Mouse (Mus musculus) frontal cortex, postnatal 10 days (tissue): Measurements from ENCODE around the gene Camk1.
A peak's percentile ranks its signal among the peaks of the same experiment; 100 is the strongest.

Experiments used
- DNase-seq, 2 experiments: peaks; one replicate each; pipeline ENCODE4 v3.0.0; 2022; ENCODE audit warnings: low spot score in 2 of 2, mixed read lengths in 1 of 2

Camk1 gene

GRCm38 (mm10) chr6:113343177-113344092, at the start of gene Camk1:
Gene Camk1, minus strand, starts transcription at chr6:113343984.
- peak in 1 of 2 experiments; percentile 77 for DNase-seq

- DNase-seq = peak in 1 of 2 experiments; percentile 63
These were observed 48.7 kb upstream of the Camk1 start for GRCm38 (mm10) chr6:113392387-113393071.

GRCm38 (mm10) chr6:113392015-113392386, 48.2 kb upstream of the Camk1 start:
- DNase-seq = no peak

GRCm38 (mm10) chr6:113390715-113391114, 46.9 kb upstream of the Camk1 start:
- no peak for DNase-seq

- DNase-seq = no peak
These were observed 45.2 kb upstream of the Camk1 start, which contains the start of gene Ttll3 for GRCm38 (mm10) chr6:113388960-113389359. Gene Ttll3, plus strand, starts transcription at chr6:113389260.

GRCm38 (mm10) chr6:113386025-113386424, 42.2 kb upstream of the Camk1 start:
- no peak for DNase-seq

- DNase-seq = no peak
These were observed 41.5 kb upstream of the Camk1 start for GRCm38 (mm10) chr6:113385160-113385714.

GRCm38 (mm10) chr6:113384351-113384927, 40.7 kb upstream of the Camk1 start:
- DNase-seq = peak in 1 of 2 experiments; percentile 32

GRCm38 (mm10) chr6:113380480-113380879, 36.7 kb upstream of the Camk1 start:
- no peak for DNase-seq

- no peak for DNase-seq
These were observed 35.5 kb upstream of the Camk1 start for GRCm38 (mm10) chr6:113379246-113379645.

GRCm38 (mm10) chr6:113377496-113378385, 34.0 kb upstream of the Camk1 start, which contains the start of the genes Tada3 and Arpc4:
Gene Tada3, minus strand, starts transcription at chr6:113377883.
Gene Arpc4, plus strand, starts transcription at chr6:113378115.
- DNase-seq = peak; percentile 87 to 89

GRCm38 (mm10) chr6:113377172-113377495, 33.4 kb upstream of the Camk1 start:
- no peak for DNase-seq

- no peak for DNase-seq
These were observed 29.7 kb upstream of the Camk1 start for GRCm38 (mm10) chr6:113373491-113373890.

GRCm38 (mm10) chr6:113370194-113370929, 26.6 kb upstream of the Camk1 start:
- no peak for DNase-seq

GRCm38 (mm10) chr6:113368577-113368976, 24.8 kb upstream of the Camk1 start:
- no peak for DNase-seq

- no peak for DNase-seq
These were observed 24.3 kb upstream of the Camk1 start for GRCm38 (mm10) chr6:113368124-113368523.

- DNase-seq = no peak
These were observed 23.8 kb upstream of the Camk1 start for GRCm38 (mm10) chr6:113367574-113367973.

- no peak for DNase-seq
These were observed 22.9 kb upstream of the Camk1 start for GRCm38 (mm10) chr6:113366639-113367038.

GRCm38 (mm10) chr6:113364518-113365135, 20.8 kb upstream of the Camk1 start:
- no peak for DNase-seq

- no peak for DNase-seq
These were observed 18.5 kb upstream of the Camk1 start for GRCm38 (mm10) chr6:113362241-113362640.
